Mouse (Mus musculus) limb, embryonic 14.5 days (tissue): ENCODE measurements at regions not wholly inside any gene's neighbourhood (a gene's known extent, or its start where the extent isn't known, plus 50 kb on each side); places are given as distances from the start of the nearest gene placed in this dataset.

ENCODE experiments used
- ATAC-seq: fragments of 200-750 bp; cut with Nextera tagmentation; 2 replicates; pipeline ENCODE4 v1.8.0; 2017; ENCODE audit warnings: low read depth, moderate number of reproducible peaks, moderate TSS enrichment; ENCODE audit not compliant: low FRiP score
- DNase-seq: peaks from one replicate; pipeline ENCODE4 v3.0.0-alpha.2; 2015; ENCODE audit warnings: low spot score
- H3K27ac ChIP-seq: fragments of 300-500 bp; sonication (generic); replicated peaks from 2 replicates; pipeline ENCODE4 v1.5.1; 2014; ENCODE audit warnings: low read depth, mild to moderate bottlenecking, low read length, moderate library complexity, mixed read lengths
- H3K27me3 ChIP-seq: fragments of 300-500 bp; sonication (generic); 2 replicates; pipeline ENCODE4 v1.6.1; 2014; ENCODE audit warnings: low read length, mixed read lengths; ENCODE audit not compliant: control insufficient read depth, insufficient read depth
- H3K36me3 ChIP-seq: fragments of 300-500 bp; sonication (generic); 2 replicates; pipeline ENCODE4 v1.6.1; 2014; ENCODE audit warnings: mild to moderate bottlenecking, low read length, moderate library complexity, mixed read lengths; ENCODE audit not compliant: control insufficient read depth, insufficient read depth
- H3K4me1 ChIP-seq: fragments of 300-500 bp; sonication (generic); 2 replicates; pipeline ENCODE4 v1.6.1; 2014; ENCODE audit warnings: antibody characterized with exemption, low read length, mixed read lengths; ENCODE audit not compliant: control insufficient read depth, insufficient read depth
- H3K4me2 ChIP-seq: fragments of 300-500 bp; sonication (generic); replicated peaks from 2 replicates; pipeline ENCODE4 v1.6.1; 2014; ENCODE audit warnings: low read depth, mild to moderate bottlenecking, low read length, moderate library complexity; ENCODE audit not compliant: severe bottlenecking
- H3K4me3 ChIP-seq: fragments of 300-500 bp; sonication (generic); replicated peaks from 2 replicates; pipeline ENCODE4 v1.5.1; 2014; ENCODE audit warnings: low read length
- H3K9ac ChIP-seq: fragments of 300-500 bp; sonication (generic); 2 replicates; pipeline ENCODE4 v1.6.1; 2014; ENCODE audit warnings: mild to moderate bottlenecking, low read depth, low read length, moderate library complexity; ENCODE audit not compliant: severe bottlenecking
- H3K9me3 ChIP-seq: fragments of 300-500 bp; sonication (generic); 2 replicates; pipeline ENCODE4 v1.6.1; 2016; ENCODE audit warnings: low read length; ENCODE audit not compliant: control insufficient read depth
- POLR2A ChIP-seq: fragments of 200-500 bp; IDR thresholded peaks from 2 replicates; pipeline ENCODE4 v1.8.0; 2012; ENCODE audit warnings: inconsistent platforms, mild to moderate bottlenecking, moderate library complexity, borderline replicate concordance; ENCODE audit not compliant: insufficient read depth, insufficient read length; ENCODE audit errors: extremely low read depth
- WGBS: fragments of 180-500 bp; shearing (Covaris S2); extraction: QIAGEN DNeasy Blood & Tissue Kit; methylation state at CpG from one replicate; pipeline ENCODE4 v1.1.7; 2014; 5-methylcytosine and 5-hydroxymethylcytosine counted together

GRCm38 (mm10) chr6:16999451-17000139, 65.4 kb upstream of the Tes start:
- TF ChIP-seq POLR2A, result no peak
- 68% methylated on average over 21 of the region's 21 CpGs for WGBS
- no peak overlapping the region for H3K4me3 ChIP-seq
- H3K9me3 ChIP-seq, result no peaks in the 10 kb centered on the region
- 0 out of 2 replicates have a peak overlapping the region, but pooled peaks have one; percentile 6 for H3K4me2 ChIP-seq
- H3K27me3 ChIP-seq, result no peaks in the 10 kb centered on the region
- no peak overlapping the region for H3K9ac ChIP-seq
- H3K27ac ChIP-seq, result no peak overlapping the region
- H3K4me1 ChIP-seq, result no peaks in the 10 kb centered on the region
- DNase-seq, result peak; percentile 30
- H3K36me3 ChIP-seq, result no peaks in the 10 kb centered on the region
- no peak for ATAC-seq

DNA sequence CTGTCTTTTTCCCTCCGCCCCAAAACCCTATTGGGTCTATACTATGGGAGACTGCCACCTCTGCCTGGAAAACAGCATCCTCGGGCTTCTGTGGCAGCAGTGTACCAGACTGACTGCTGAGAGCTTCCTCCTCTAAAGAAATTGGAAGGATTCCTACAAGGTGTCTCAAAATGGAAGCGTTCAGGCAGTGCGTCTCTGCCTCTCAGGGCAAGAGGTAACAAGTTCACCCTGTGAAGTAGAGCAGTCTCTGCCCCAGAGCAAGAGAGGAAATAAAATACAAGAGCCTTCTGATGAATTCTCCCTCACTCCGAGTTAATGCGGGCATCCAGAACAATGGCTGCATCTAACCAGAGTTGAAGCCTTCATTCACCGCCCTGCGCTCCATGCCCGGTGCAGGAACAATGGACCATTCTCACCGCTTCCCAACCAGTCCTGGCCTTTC, 69.4 kb upstream of the Tes start:
- H3K4me2 ChIP-seq, result no peak overlapping the region
- no peak for DNase-seq

GRCm38 (mm10) chr6:16994711-16995110, 70.2 kb upstream of the Tes start:
- 12% methylated on average over 8 of the region's 8 CpGs for whole genome bisulfite sequencing
- ATAC-seq (no peak), DNase-seq (no peak)
- no peaks in the 10 kb centered on the region for H3K4me1 ChIP-seq
- H3K9me3 ChIP-seq, result no peaks in the 10 kb centered on the region
- no peak for TF ChIP-seq POLR2A
- no peaks in the 10 kb centered on the region for H3K36me3 ChIP-seq
- no peak overlapping the region for H3K27ac ChIP-seq
- no peak overlapping the region for H3K9ac ChIP-seq
- H3K4me2 ChIP-seq, result no peak overlapping the region
- H3K27me3 ChIP-seq, result no peaks in the 10 kb centered on the region
- no peak overlapping the region for H3K4me3 ChIP-seq

More for the DNA sequence above, 69.4 kb upstream of the Tes start:
- no peak overlapping the region for H3K9ac ChIP-seq
- no peaks in the 10 kb centered on the region for H3K27me3 ChIP-seq
- ATAC-seq, result no peak
- TF ChIP-seq POLR2A, result no peak
- H3K9me3 ChIP-seq, result no peaks in the 10 kb centered on the region
- H3K4me3 ChIP-seq, result no peak overlapping the region
- H3K36me3 ChIP-seq, result no peaks in the 10 kb centered on the region
- 54% methylated on average over 10 of the region's 10 CpGs for WGBS
- no peaks in the 10 kb centered on the region for H3K4me1 ChIP-seq
- H3K27ac ChIP-seq, result no peak overlapping the region

- no peak overlapping the region for H3K9ac ChIP-seq
- 0 out of 2 replicates have a peak overlapping the region, but pooled peaks have one; percentile 52 for H3K27ac ChIP-seq
- H3K27me3 ChIP-seq, result no peaks in the 10 kb centered on the region
- peak overlapping the region; percentile 37 for H3K4me2 ChIP-seq
- no peaks in the 10 kb centered on the region for H3K4me1 ChIP-seq
- ATAC-seq, result no peak
- H3K4me3 ChIP-seq, result peak overlapping the region; percentile 18
- TF ChIP-seq POLR2A, result no peak
- no peaks in the 10 kb centered on the region for H3K9me3 ChIP-seq
- DNase-seq, result no peak
- no peaks in the 10 kb centered on the region for H3K36me3 ChIP-seq
- WGBS, result 50% methylated on average over 15 of the region's 15 CpGs
These were observed 72.9 kb upstream of the Tes start for GRCm38 (mm10) chr6:16991996-16992591.

DNA sequence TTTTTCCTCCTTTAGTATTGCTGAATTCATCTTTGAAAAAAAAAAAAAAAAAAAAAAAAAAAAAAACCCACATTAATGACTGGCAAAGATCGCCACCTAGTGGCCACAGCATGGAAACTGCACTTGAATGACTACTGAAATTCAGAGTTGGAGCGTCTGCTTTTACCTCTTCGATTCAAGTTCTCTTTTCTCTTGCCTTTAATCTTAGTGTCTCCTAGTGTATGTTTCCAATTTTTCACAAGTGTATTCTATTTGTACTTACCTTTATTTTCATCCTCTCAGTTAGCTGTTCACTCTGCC, 79.9 kb upstream of the Tfec start:
- H3K4me3 ChIP-seq, result no peak overlapping the region
- DNase-seq (peak; percentile 71), ATAC-seq (no peak)
- WGBS, result 24% methylated on average over 3 of the region's 3 CpGs
- no peaks in the 10 kb centered on the region for H3K27me3 ChIP-seq
- no peak for TF ChIP-seq POLR2A
- H3K27ac ChIP-seq, result no peak overlapping the region
- H3K4me2 ChIP-seq, result no peak overlapping the region
- H3K9me3 ChIP-seq, result no peaks in the 10 kb centered on the region
- 0 out of 2 replicates have a peak, but pooled peaks cover 7% of the 10 kb centered on the region for H3K4me1 ChIP-seq
- H3K36me3 ChIP-seq, result no peaks in the 10 kb centered on the region
- H3K9ac ChIP-seq, result no peak overlapping the region
